ENCODE assay signal across 16 mouse cellular contexts in the genomic region with DNA sequence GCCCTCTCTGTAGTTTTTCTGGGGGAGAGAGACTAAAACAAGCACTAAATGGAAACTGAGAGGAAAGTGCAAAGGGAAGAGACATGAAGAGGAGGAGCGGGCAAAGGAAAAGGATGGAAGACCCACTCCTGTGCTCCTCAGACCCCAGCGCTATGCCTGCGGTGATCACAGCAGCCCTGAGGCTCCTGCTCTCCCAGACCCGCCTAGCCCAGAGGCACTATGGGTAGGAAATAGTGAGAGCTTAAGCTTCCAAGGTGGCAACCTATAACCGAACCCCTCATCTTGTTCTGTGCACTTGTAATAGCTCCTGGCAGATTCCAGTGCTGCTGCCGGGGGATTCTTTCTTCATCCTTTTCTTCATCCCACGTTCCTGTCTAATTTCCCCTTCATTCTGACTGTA.
DNase-seq lines count a peak whose midpoint lies in the region; ATAC-seq lines count a peak whose summit lies in the region.
"Had no signal": no experiment of that assay in that cellular context is flagged by ENCODE, and none has a peak within 500 bp of the region (broad histone marks: within the 10 kb centered on the region; RNA-seq: fewer than 3 reads in every experiment).

No protein-coding gene starts in this region.

- H3K9ac ChIP-seq in heart, embryonic 13.5 days: no peak overlapping the region
- H3K9ac ChIP-seq in heart, embryonic 12.5 days: no peak overlapping the region
- peak overlapping the region; percentile 25; the same call in 1 of the 2 replicates for H3K9ac ChIP-seq in embryonic facial prominence, embryonic 14.5 days (ENCODE audit: low read depth, low read length)
- 0 out of 2 replicates have a peak overlapping the region, but pooled peaks have one; percentile 12 for H3K9ac ChIP-seq in midbrain, embryonic 16.5 days (ENCODE audit: low read depth, low read length)
- H3K9ac ChIP-seq: liver, embryonic 13.5 days had no signal

- H3K9me3 ChIP-seq in heart, embryonic 13.5 days: no peaks in the 10 kb centered on the region
- H3K9me3 ChIP-seq in heart, embryonic 12.5 days (replicated peaks): no peaks in the 10 kb centered on the region
- no peaks in the 10 kb centered on the region for H3K9me3 ChIP-seq in embryonic facial prominence, embryonic 14.5 days (ENCODE audit: control insufficient read depth, low read length)
- no peaks in the 10 kb centered on the region for H3K9me3 ChIP-seq in limb, embryonic 10.5 days (replicated peaks)
- H3K9me3 ChIP-seq in midbrain, embryonic 16.5 days (replicated peaks; ENCODE audit: control insufficient read depth, low read length, poor library complexity, severe bottlenecking): no peaks in the 10 kb centered on the region
- H3K9me3 ChIP-seq: liver, embryonic 13.5 days had no signal

- no peak for ATAC-seq in heart, embryonic 13.5 days (ENCODE audit: extremely low read depth, insufficient number of reproducible peaks, low FRiP score, low TSS enrichment)
- ATAC-seq in heart, embryonic 12.5 days (ENCODE audit: insufficient number of reproducible peaks, low FRiP score): no peak
- ATAC-seq in embryonic facial prominence, embryonic 14.5 days (ENCODE audit: low read depth): no peak
- ATAC-seq in midbrain, embryonic 16.5 days: no peak
- ATAC-seq: intestine, embryonic 16.5 days; lung, postnatal 0 days had no signal

- WGBS in heart, embryonic 13.5 days: 50% methylated on average over 7 of the region's 7 CpGs
- WGBS in heart, embryonic 12.5 days: 40% methylated on average over 7 of the region's 7 CpGs
- WGBS in embryonic facial prominence, embryonic 14.5 days: 44% methylated on average over 7 of the region's 7 CpGs
- WGBS in limb, embryonic 10.5 days: 36% methylated on average over 7 of the region's 7 CpGs
- WGBS in midbrain, embryonic 16.5 days: 31% methylated on average over 7 of the region's 7 CpGs

- H3K4me3 ChIP-seq in heart, embryonic 13.5 days: no peak overlapping the region
- no peak overlapping the region for H3K4me3 ChIP-seq in heart, embryonic 12.5 days
- H3K4me3 ChIP-seq in embryonic facial prominence, embryonic 14.5 days (ENCODE audit: low read depth, low read length): no peak overlapping the region
- 0 out of 2 replicates have a peak overlapping the region, but pooled peaks have one; percentile 9 for H3K4me3 ChIP-seq in limb, embryonic 10.5 days
- no peak overlapping the region for H3K4me3 ChIP-seq in midbrain, embryonic 16.5 days (ENCODE audit: low read depth, low read length)
- H3K4me3 ChIP-seq: liver, embryonic 13.5 days had no signal

- no peaks in the 10 kb centered on the region for H3K36me3 ChIP-seq in heart, embryonic 13.5 days
- no peaks in the 10 kb centered on the region for H3K36me3 ChIP-seq in heart, embryonic 12.5 days
- H3K36me3 ChIP-seq in embryonic facial prominence, embryonic 14.5 days (ENCODE audit: control insufficient read depth, insufficient read depth, low read length): no peaks in the 10 kb centered on the region
- H3K36me3 ChIP-seq in limb, embryonic 10.5 days: no peaks in the 10 kb centered on the region
- H3K36me3 ChIP-seq in midbrain, embryonic 16.5 days (ENCODE audit: control insufficient read depth, insufficient read depth, low read length): no peaks in the 10 kb centered on the region
- H3K36me3 ChIP-seq: liver, embryonic 13.5 days had no signal

- DNase-seq in embryonic facial prominence, embryonic 14.5 days (ENCODE audit: low spot score): no peak
- DNase-seq in limb, embryonic 10.5 days (ENCODE audit: low spot score): no peak
- DNase-seq in embryo, embryonic 10.5 days (ENCODE audit: low spot score): no peak
- no peak for DNase-seq in frontal cortex, postnatal 10 days (ENCODE audit: low spot score in 2 of 2)
- no peak for DNase-seq in spleen, adult 18-20 months
- DNase-seq: adrenal gland, postnatal 25 days; B cell, adult 2 months; cerebellum, postnatal 36 days; heart, postnatal 10 days; kidney, postnatal 36 days; liver, embryonic 13.5 days had no signal

- H3K27ac ChIP-seq in heart, embryonic 13.5 days (replicated peaks): no peak overlapping the region
- no peak overlapping the region for H3K27ac ChIP-seq in heart, embryonic 12.5 days (ENCODE audit: poor library complexity, severe bottlenecking)
- H3K27ac ChIP-seq in embryonic facial prominence, embryonic 14.5 days (replicated peaks; ENCODE audit: low read depth, low read length): peak overlapping the region; percentile 86
- H3K27ac ChIP-seq in limb, embryonic 10.5 days: peak overlapping the region; percentile 72; the same call in 1 of the 2 replicates
- no peak overlapping the region for H3K27ac ChIP-seq in midbrain, embryonic 16.5 days (ENCODE audit: low read length)
- H3K27ac ChIP-seq: liver, embryonic 13.5 days had no signal

- no peaks in the 10 kb centered on the region for H3K27me3 ChIP-seq in heart, embryonic 13.5 days (replicated peaks)
- no peaks in the 10 kb centered on the region for H3K27me3 ChIP-seq in heart, embryonic 12.5 days (replicated peaks)
- H3K27me3 ChIP-seq in embryonic facial prominence, embryonic 14.5 days (replicated peaks; ENCODE audit: control insufficient read depth, insufficient read depth, low read length): no peaks in the 10 kb centered on the region
- peaks cover 9% of the 10 kb centered on the region; the same call in 1 of the 2 replicates for H3K27me3 ChIP-seq in limb, embryonic 10.5 days (ENCODE audit: low read depth, poor library complexity, severe bottlenecking)
- H3K27me3 ChIP-seq in midbrain, embryonic 16.5 days (ENCODE audit: control insufficient read depth, insufficient read depth, low read depth, low read length): no peaks in the 10 kb centered on the region

- H3K4me2 ChIP-seq in heart, embryonic 13.5 days: 0 out of 2 replicates have a peak overlapping the region, but pooled peaks have one; percentile 2
- no peak overlapping the region for H3K4me2 ChIP-seq in heart, embryonic 12.5 days
- peak overlapping the region; percentile 31 for H3K4me2 ChIP-seq in embryonic facial prominence, embryonic 14.5 days (ENCODE audit: low read depth, low read length)
- H3K4me2 ChIP-seq in midbrain, embryonic 16.5 days (ENCODE audit: low read length): no peak overlapping the region; the same call in 1 of the 2 replicates
- H3K4me2 ChIP-seq: liver, embryonic 13.5 days had no signal

- peaks cover 20% of the 10 kb centered on the region for H3K4me1 ChIP-seq in heart, embryonic 13.5 days
- peaks cover 25% of the 10 kb centered on the region for H3K4me1 ChIP-seq in heart, embryonic 12.5 days (replicated peaks)
- H3K4me1 ChIP-seq in embryonic facial prominence, embryonic 14.5 days (ENCODE audit: control insufficient read depth, insufficient read depth, low read length): peaks cover 35% of the 10 kb centered on the region
- H3K4me1 ChIP-seq in limb, embryonic 10.5 days: peaks cover 48% of the 10 kb centered on the region
- H3K4me1 ChIP-seq in midbrain, embryonic 16.5 days (ENCODE audit: control insufficient read depth, insufficient read depth, low read length): peaks cover 17% of the 10 kb centered on the region
- H3K4me1 ChIP-seq: liver, embryonic 13.5 days had no signal

Comparison
In these comparisons a context has a peak if more than half of its experiments do, and no peak if none do; other contexts are left out.
1. H3K4me2 ChIP-seq: peak in heart, embryonic 13.5 days (single experiment) and embryonic facial prominence, embryonic 14.5 days (single experiment); none in heart, embryonic 12.5 days (single experiment) and midbrain, embryonic 16.5 days (single experiment).
2. H3K27ac ChIP-seq: peak in embryonic facial prominence, embryonic 14.5 days (single experiment) and limb, embryonic 10.5 days (single experiment); none in heart, embryonic 13.5 days (single experiment), heart, embryonic 12.5 days (single experiment) and midbrain, embryonic 16.5 days (single experiment).
3. H3K9ac ChIP-seq: peak in embryonic facial prominence, embryonic 14.5 days (single experiment) and midbrain, embryonic 16.5 days (single experiment); none in heart, embryonic 13.5 days (single experiment) and heart, embryonic 12.5 days (single experiment).